Comparison of ENCODE assay signal across 8 mouse cellular contexts in the genomic region with DNA sequence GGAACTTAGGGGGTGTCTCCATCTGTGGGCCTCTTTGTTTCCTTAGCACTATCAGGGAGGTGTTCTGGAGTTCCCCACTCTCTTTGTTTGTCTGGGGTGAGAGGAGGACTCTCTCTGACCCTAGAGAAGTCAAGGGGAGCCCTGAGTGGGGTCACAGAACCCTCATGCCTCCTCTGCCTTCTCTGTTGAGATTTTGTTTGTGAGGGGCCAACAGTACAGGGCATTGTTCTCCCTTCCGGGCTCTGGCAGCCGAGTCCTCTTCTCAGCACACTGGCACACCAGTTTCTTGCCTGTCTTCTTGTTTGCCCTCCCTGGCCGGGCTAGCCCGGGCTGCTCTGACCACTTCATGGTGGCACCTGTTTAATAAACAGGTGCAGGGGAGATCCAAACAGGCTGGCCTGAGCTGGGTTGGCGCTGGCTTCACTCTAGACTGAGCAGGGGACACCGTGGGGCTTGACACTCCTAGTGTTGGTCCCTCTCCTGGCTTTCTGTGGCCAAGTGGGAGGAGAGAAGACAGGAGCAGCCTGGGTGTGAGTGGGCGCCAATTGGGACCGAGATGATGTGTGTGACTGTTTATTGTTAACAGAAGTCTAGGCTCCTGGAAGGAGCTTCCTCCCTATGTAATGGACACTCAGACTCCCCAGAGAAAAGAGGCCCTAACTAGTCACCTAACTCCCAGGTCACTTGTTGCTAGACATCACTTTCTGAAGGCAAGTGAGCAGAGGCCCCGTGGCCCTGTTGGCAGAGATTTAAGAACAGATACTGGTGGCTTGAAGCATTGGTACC. TPM values are rescaled to one million over a fixed set of nuclear protein-coding genes. Genes with fewer than 3 reads are reported as not detected.
DNase-seq lines count a peak whose midpoint lies in the region; ATAC-seq and TF ChIP-seq lines count a peak whose summit lies in the region.

No protein-coding gene starts in this region.

- 68% methylated on average over 9 of the region's 9 CpGs for WGBS in heart, embryonic 10.5 days
- WGBS in hindbrain, postnatal 0 days = 49% methylated on average over 9 of the region's 9 CpGs
- WGBS in stomach, embryonic 14.5 days = 58% methylated on average over 9 of the region's 9 CpGs

- H3K4me1 ChIP-seq in heart, embryonic 10.5 days = peaks cover 55% of the 10 kb centered on the region
- 0 out of 2 replicates have a peak, but pooled peaks cover 5% of the 10 kb centered on the region for H3K4me1 ChIP-seq in hindbrain, postnatal 0 days (ENCODE audit: insufficient read depth, low read length)
- peaks cover 9% of the 10 kb centered on the region for H3K4me1 ChIP-seq in stomach, embryonic 14.5 days (ENCODE audit: control insufficient read depth, insufficient read depth, low read length)

- no peaks in the 10 kb centered on the region for H3K36me3 ChIP-seq in heart, embryonic 10.5 days
- 0 out of 2 replicates have a peak, but pooled peaks cover 4% of the 10 kb centered on the region for H3K36me3 ChIP-seq in hindbrain, postnatal 0 days (ENCODE audit: insufficient read depth, low read length)
- H3K36me3 ChIP-seq in stomach, embryonic 14.5 days (ENCODE audit: control insufficient read depth, insufficient read depth, low read length) = no peaks in the 10 kb centered on the region

- no peak for DNase-seq in heart, embryonic 10.5 days (ENCODE audit: low spot score)
- DNase-seq in heart, adult 9 months (ENCODE audit: low spot score in 2 of 2) = no peak
- peak; percentile 24 for DNase-seq in retina, postnatal 1 day
- no peak for DNase-seq in retina, embryonic 14.5 days (ENCODE audit: low spot score)
- no peak for DNase-seq in hindbrain, postnatal 0 days (ENCODE audit: low spot score)
- DNase-seq in yolk sac, embryonic 10.5 days (ENCODE audit: low spot score) = no peak
- no peak for DNase-seq in gastrocnemius, adult 8-10 months (ENCODE audit: low spot score in 2 of 2)

- H3K4me2 ChIP-seq in hindbrain, postnatal 0 days (ENCODE audit: low read depth, low read length) = no peak overlapping the region
- no peak overlapping the region for H3K4me2 ChIP-seq in stomach, embryonic 14.5 days (replicated peaks; ENCODE audit: low read depth, low read length)

- peak overlapping the region; percentile 83 for H3K27ac ChIP-seq in heart, embryonic 10.5 days
- peak overlapping the region; percentile 59 for H3K27ac ChIP-seq in hindbrain, postnatal 0 days
- peak overlapping the region; percentile 40; the same call in 1 of the 2 replicates for H3K27ac ChIP-seq in stomach, embryonic 14.5 days (ENCODE audit: low read length)

- H3K27me3 ChIP-seq in heart, embryonic 10.5 days (ENCODE audit: insufficient read depth, poor library complexity, severe bottlenecking) = peaks cover 6% of the 10 kb centered on the region; the same call in 1 of the 2 replicates
- H3K27me3 ChIP-seq in hindbrain, postnatal 0 days (ENCODE audit: insufficient read depth, low read length) = no peaks in the 10 kb centered on the region
- H3K27me3 ChIP-seq in stomach, embryonic 14.5 days (ENCODE audit: control insufficient read depth, insufficient read depth, low read length) = no peaks in the 10 kb centered on the region

- H3K4me3 ChIP-seq in heart, embryonic 10.5 days = no peak overlapping the region
- H3K4me3 ChIP-seq in hindbrain, postnatal 0 days (ENCODE audit: low read length) = no peak overlapping the region
- H3K4me3 ChIP-seq in stomach, embryonic 14.5 days (ENCODE audit: low read depth, low read length) = no peak overlapping the region

- ATAC-seq in hindbrain, postnatal 0 days = no peak; the same call in 1 of the 2 replicates
- ATAC-seq in stomach, embryonic 14.5 days (ENCODE audit: insufficient number of reproducible peaks, insufficient read depth, low FRiP score, low read depth) = no peak

- H3K9me3 ChIP-seq in heart, embryonic 10.5 days = no peaks in the 10 kb centered on the region
- no peaks in the 10 kb centered on the region for H3K9me3 ChIP-seq in hindbrain, postnatal 0 days (ENCODE audit: low read length)
- no peaks in the 10 kb centered on the region for H3K9me3 ChIP-seq in stomach, embryonic 14.5 days (ENCODE audit: control insufficient read depth, low read depth, low read length)

- TF ChIP-seq CTCF in hindbrain, postnatal 0 days (IDR thresholded peaks at IDR 0.05; ENCODE audit: low read depth) = no peak

- H3K9ac ChIP-seq in hindbrain, postnatal 0 days (replicated peaks; ENCODE audit: low read length) = no peak overlapping the region
- H3K9ac ChIP-seq in stomach, embryonic 14.5 days (replicated peaks; ENCODE audit: low read depth, low read length) = no peak overlapping the region

RNA-seq across cellular contexts. Expression of a gene that starts 6.9 kb away (rescaled TPM):
- 5.5 and 6.4 TPM in 2 replicates for polyA plus RNA-seq in heart, embryonic 10.5 days (2016; fragmentation: Nextera tagmentation; extraction: Ambion mirVana)
- 31.3 and 36.2 TPM in 2 replicates for total RNA-seq in hindbrain, postnatal 0 days (2014; rRNA removed)
- 17.2 and 17.8 TPM in 2 replicates for polyA plus RNA-seq in hindbrain, postnatal 0 days (2015; fragmentation: Nextera tagmentation; extraction: Ambion mirVana)
- 4.0 and 5.1 TPM in 2 replicates for polyA plus RNA-seq in stomach, embryonic 14.5 days (2014; fragmentation: Nextera tagmentation; extraction: Ambion mirVana)
- total RNA-seq in gastrocnemius, adult 8-10 months (2022) = 10 to 100 TPM; 22.0 to 28.2 (median 24.4) TPM

RNA-seq across cellular contexts. Expression of a gene that starts 25.0 kb away (rescaled TPM):
- 13.6 and 15.8 TPM in 2 replicates for polyA plus RNA-seq in heart, embryonic 10.5 days (2016; fragmentation: Nextera tagmentation; extraction: Ambion mirVana)
- total RNA-seq in hindbrain, postnatal 0 days (2014; rRNA removed) = 3.3 and 3.7 TPM in 2 replicates
- 3.5 and 3.6 TPM in 2 replicates for polyA plus RNA-seq in hindbrain, postnatal 0 days (2015; fragmentation: Nextera tagmentation; extraction: Ambion mirVana)
- polyA plus RNA-seq in stomach, embryonic 14.5 days (2014; fragmentation: Nextera tagmentation; extraction: Ambion mirVana) = 4.8 and 5.4 TPM in 2 replicates
- 1 to 10 TPM; 1.6 to 2.8 (median 2.1) TPM for total RNA-seq in gastrocnemius, adult 8-10 months (2022)

RNA-seq across cellular contexts. Expression of a gene that starts 28.5 kb away (rescaled TPM):
- 0.76 and 0.78 TPM in 2 replicates for polyA plus RNA-seq in heart, embryonic 10.5 days (2016; fragmentation: Nextera tagmentation; extraction: Ambion mirVana)
- total RNA-seq in hindbrain, postnatal 0 days (2014; rRNA removed) = 3.9 and 6.6 TPM in 2 replicates
- 7.3 and 7.6 TPM in 2 replicates for polyA plus RNA-seq in hindbrain, postnatal 0 days (2015; fragmentation: Nextera tagmentation; extraction: Ambion mirVana)
- polyA plus RNA-seq in stomach, embryonic 14.5 days (2014; fragmentation: Nextera tagmentation; extraction: Ambion mirVana) = 0.32 and 0.60 TPM in 2 replicates
- 10 to 100 TPM; 28.7 to 34.0 (median 30.9) TPM for total RNA-seq in gastrocnemius, adult 8-10 months (2022)

RNA-seq across cellular contexts. Expression of a gene that starts 49.5 kb away (rescaled TPM):
- 56.1 and 80.1 TPM in 2 replicates for polyA plus RNA-seq in heart, embryonic 10.5 days (2016; fragmentation: Nextera tagmentation; extraction: Ambion mirVana)
- 90.7 and 91.4 TPM in 2 replicates for total RNA-seq in hindbrain, postnatal 0 days (2014; rRNA removed)
- 95.9 and 109 TPM in 2 replicates for polyA plus RNA-seq in hindbrain, postnatal 0 days (2015; fragmentation: Nextera tagmentation; extraction: Ambion mirVana)
- 74.4 and 91.8 TPM in 2 replicates for polyA plus RNA-seq in stomach, embryonic 14.5 days (2014; fragmentation: Nextera tagmentation; extraction: Ambion mirVana)
- total RNA-seq in gastrocnemius, adult 8-10 months (2022) = 100 to 1,000 TPM; 153 to 214 (median 207) TPM

RNA-seq across cellular contexts. Expression of a gene that starts 51.8 kb away (rescaled TPM):
- 49.2 and 53.7 TPM in 2 replicates for polyA plus RNA-seq in heart, embryonic 10.5 days (2016; fragmentation: Nextera tagmentation; extraction: Ambion mirVana)
- 118 and 126 TPM in 2 replicates for total RNA-seq in hindbrain, postnatal 0 days (2014; rRNA removed)
- 25.9 and 29.4 TPM in 2 replicates for polyA plus RNA-seq in hindbrain, postnatal 0 days (2015; fragmentation: Nextera tagmentation; extraction: Ambion mirVana)
- 79.7 and 79.8 TPM in 2 replicates for polyA plus RNA-seq in stomach, embryonic 14.5 days (2014; fragmentation: Nextera tagmentation; extraction: Ambion mirVana)
- total RNA-seq in gastrocnemius, adult 8-10 months (2022) = 10 to 100 TPM; 73.7 to 90.1 (median 78.3) TPM
